Mouse (Mus musculus): ENCODE measurements around the gene Cntn1. TPM values are rescaled to one million over a fixed set of nuclear protein-coding genes. Genes with fewer than 3 reads are reported as not detected.

Cntn1 gene
- polyA plus RNA-seq, 1 experiment = 0.12 TPM

GRCm38 (mm10) chr15:92206695-92207094 lies 155.7 kb downstream of the Cntn1 start:
- TF ChIP-seq POLR2A (IDR thresholded peaks at IDR 0.05; ENCODE audit: low read depth, low read length) (no peak), CTCF (IDR thresholded peaks at IDR 0.05; ENCODE audit: extremely low read depth, insufficient read depth, insufficient read length, insufficient replicate concordance) (no peak)
- Histone ChIP-seq H3K4me3 (ENCODE audit: extremely low read depth, insufficient read depth, insufficient read length) (no peak overlapping the region), H3K36me3 (ENCODE audit: control insufficient read depth, insufficient read depth, low read length) (no peaks in the 10 kb centered on the region), H3K27ac (ENCODE audit: insufficient read depth, low read length) (no peak overlapping the region), H3K4me1 (ENCODE audit: control insufficient read depth, insufficient read depth, insufficient read length) (no peaks in the 10 kb centered on the region), H3K27me3 (ENCODE audit: control insufficient read depth, insufficient read depth, low read length) (no peaks in the 10 kb centered on the region)
- DNase-seq (ENCODE audit: low read depth in 1 of 2, low spot score in 2 of 2) = no peak
- 81% methylated on average over 4 of the region's 4 CpGs for WGBS

- TF ChIP-seq POLR2A (IDR thresholded peaks at IDR 0.05; ENCODE audit: low read depth, low read length) (no peak), CTCF (IDR thresholded peaks at IDR 0.05; ENCODE audit: extremely low read depth, insufficient read depth, insufficient read length, insufficient replicate concordance) (no peak)
- H3K36me3 ChIP-seq (ENCODE audit: control insufficient read depth, insufficient read depth, low read length) = no peaks in the 10 kb centered on the region
- no peak for DNase-seq (ENCODE audit: low read depth in 1 of 2, low spot score in 2 of 2)
- no peaks in the 10 kb centered on the region for H3K4me1 ChIP-seq (ENCODE audit: control insufficient read depth, insufficient read depth, insufficient read length)
- H3K27me3 ChIP-seq (ENCODE audit: control insufficient read depth, insufficient read depth, low read length) = no peaks in the 10 kb centered on the region
- H3K4me3 ChIP-seq (ENCODE audit: extremely low read depth, insufficient read depth, insufficient read length) = no peak overlapping the region
- H3K27ac ChIP-seq (ENCODE audit: insufficient read depth, low read length) = no peak overlapping the region
- WGBS = 74% methylated on average over 1 of the region's 1 CpGs
Measured at GRCm38 (mm10) chr15:92209778-92210177, 158.8 kb downstream of the Cntn1 start.

- no peak for TF ChIP-seq CTCF (IDR thresholded peaks at IDR 0.05; ENCODE audit: extremely low read depth, insufficient read depth, insufficient read length, insufficient replicate concordance)
- WGBS = 86% methylated on average over 7 of the region's 7 CpGs
- Histone ChIP-seq H3K4me1 (ENCODE audit: control insufficient read depth, insufficient read depth, insufficient read length) (no peaks in the 10 kb centered on the region), H3K4me3 (ENCODE audit: extremely low read depth, insufficient read depth, insufficient read length) (no peak overlapping the region), H3K27ac (ENCODE audit: insufficient read depth, low read length) (no peak overlapping the region), H3K36me3 (ENCODE audit: control insufficient read depth, insufficient read depth, low read length) (no peaks in the 10 kb centered on the region), H3K27me3 (ENCODE audit: control insufficient read depth, insufficient read depth, low read length) (no peaks in the 10 kb centered on the region)
- no peak for DNase-seq (ENCODE audit: low read depth in 1 of 2, low spot score in 2 of 2)
Measured at GRCm38 (mm10) chr15:92210486-92211235, 159.7 kb downstream of the Cntn1 start.

GRCm38 (mm10) chr15:92215841-92216240 lies 164.9 kb downstream of the Cntn1 start:
- WGBS = 69% methylated on average over 3 of the region's 3 CpGs
- H3K4me3 ChIP-seq (ENCODE audit: extremely low read depth, insufficient read depth, insufficient read length) = no peak overlapping the region
- TF ChIP-seq CTCF (IDR thresholded peaks at IDR 0.05; ENCODE audit: extremely low read depth, insufficient read depth, insufficient read length, insufficient replicate concordance) (no peak), POLR2A (IDR thresholded peaks at IDR 0.05; ENCODE audit: low read depth, low read length) (no peak)
- H3K36me3 ChIP-seq (ENCODE audit: control insufficient read depth, insufficient read depth, low read length) = no peaks in the 10 kb centered on the region
- H3K4me1 ChIP-seq (ENCODE audit: control insufficient read depth, insufficient read depth, insufficient read length) = no peaks in the 10 kb centered on the region
- no peaks in the 10 kb centered on the region for H3K27me3 ChIP-seq (ENCODE audit: control insufficient read depth, insufficient read depth, low read length)
- H3K27ac ChIP-seq (ENCODE audit: insufficient read depth, low read length) = no peak overlapping the region
- DNase-seq (ENCODE audit: low read depth in 1 of 2, low spot score in 2 of 2) = no peak

GRCm38 (mm10) chr15:92221446-92221845 lies 170.5 kb downstream of the Cntn1 start:
- WGBS = 74% methylated on average over 2 of the region's 2 CpGs
- DNase-seq (ENCODE audit: low read depth in 1 of 2, low spot score in 2 of 2) = no peak
- Histone ChIP-seq H3K4me3 (ENCODE audit: extremely low read depth, insufficient read depth, insufficient read length) (no peak overlapping the region), H3K4me1 (ENCODE audit: control insufficient read depth, insufficient read depth, insufficient read length) (no peaks in the 10 kb centered on the region), H3K36me3 (ENCODE audit: control insufficient read depth, insufficient read depth, low read length) (no peaks in the 10 kb centered on the region), H3K27ac (ENCODE audit: insufficient read depth, low read length) (no peak overlapping the region), H3K27me3 (ENCODE audit: control insufficient read depth, insufficient read depth, low read length) (no peaks in the 10 kb centered on the region)
- no peak for TF ChIP-seq POLR2A (IDR thresholded peaks at IDR 0.05; ENCODE audit: low read depth, low read length)
- no peak for TF ChIP-seq CTCF (IDR thresholded peaks at IDR 0.05; ENCODE audit: extremely low read depth, insufficient read depth, insufficient read length, insufficient replicate concordance)

- TF ChIP-seq CTCF (IDR thresholded peaks at IDR 0.05; ENCODE audit: extremely low read depth, insufficient read depth, insufficient read length, insufficient replicate concordance) = no peak
- no peak for TF ChIP-seq POLR2A (IDR thresholded peaks at IDR 0.05; ENCODE audit: low read depth, low read length)
- no peak overlapping the region for H3K27ac ChIP-seq (ENCODE audit: insufficient read depth, low read length)
- H3K27me3 ChIP-seq (ENCODE audit: control insufficient read depth, insufficient read depth, low read length) = no peaks in the 10 kb centered on the region
- H3K4me1 ChIP-seq (ENCODE audit: control insufficient read depth, insufficient read depth, insufficient read length) = no peaks in the 10 kb centered on the region
- no peak overlapping the region for H3K4me3 ChIP-seq (ENCODE audit: extremely low read depth, insufficient read depth, insufficient read length)
- H3K36me3 ChIP-seq (ENCODE audit: control insufficient read depth, insufficient read depth, low read length) = no peaks in the 10 kb centered on the region
- no peak for DNase-seq (ENCODE audit: low read depth in 1 of 2, low spot score in 2 of 2)
- 18% methylated on average over 7 of the region's 7 CpGs for WGBS
Measured at GRCm38 (mm10) chr15:92231386-92231785, 180.4 kb downstream of the Cntn1 start.

- H3K36me3 ChIP-seq (ENCODE audit: control insufficient read depth, insufficient read depth, low read length) = no peaks in the 10 kb centered on the region
- H3K4me3 ChIP-seq (ENCODE audit: extremely low read depth, insufficient read depth, insufficient read length) = no peak overlapping the region
- TF ChIP-seq POLR2A (IDR thresholded peaks at IDR 0.05; ENCODE audit: low read depth, low read length) = no peak
- TF ChIP-seq CTCF (IDR thresholded peaks at IDR 0.05; ENCODE audit: extremely low read depth, insufficient read depth, insufficient read length, insufficient replicate concordance) = no peak
- no peaks in the 10 kb centered on the region for H3K27me3 ChIP-seq (ENCODE audit: control insufficient read depth, insufficient read depth, low read length)
- DNase-seq (ENCODE audit: low read depth in 1 of 2, low spot score in 2 of 2) = no peak
- H3K27ac ChIP-seq (ENCODE audit: insufficient read depth, low read length) = no peak overlapping the region
- 76% methylated on average over 6 of the region's 6 CpGs for WGBS
- H3K4me1 ChIP-seq (ENCODE audit: control insufficient read depth, insufficient read depth, insufficient read length) = no peaks in the 10 kb centered on the region
Measured at GRCm38 (mm10) chr15:92235836-92236235, 184.9 kb downstream of the Cntn1 start.

Data from spleen, adult 2 months (tissue).